Mouse (Mus musculus): Measurements from ENCODE around the gene Ipo4.

The Ipo4 gene

GRCm38 (mm10) chr14:55589771-55590448 lies 45.8 kb downstream of the Ipo4 start:
- DNase-seq = no peak

- DNase-seq = no peak
These were observed 46.5 kb downstream of the Ipo4 start for GRCm38 (mm10) chr14:55589271-55589670.

GRCm38 (mm10) chr14:55586149-55586548 lies 49.6 kb downstream of the Ipo4 start:
- DNase-seq = no peak

- no peak for DNase-seq
These were observed 50.2 kb downstream of the Ipo4 start for GRCm38 (mm10) chr14:55585566-55585960.

- peak; percentile 84 to 93 for DNase-seq
These were observed 50.8 kb downstream of the Ipo4 start, which contains the start of gene Emc9 for GRCm38 (mm10) chr14:55584702-55585565. Emc9 (minus strand) TSS chr14:55585302.

- no peak for DNase-seq
These were observed 51.5 kb downstream of the Ipo4 start for GRCm38 (mm10) chr14:55584303-55584701.

- DNase-seq = no peak
These were observed 53.6 kb downstream of the Ipo4 start for GRCm38 (mm10) chr14:55581981-55582681.

- no peak for DNase-seq
These were observed 55.0 kb downstream of the Ipo4 start for GRCm38 (mm10) chr14:55580731-55581130.

GRCm38 (mm10) chr14:55579511-55580496 lies 56.0 kb downstream of the Ipo4 start:
- no peak for DNase-seq

GRCm38 (mm10) chr14:55578668-55579269 lies 57.0 kb downstream of the Ipo4 start:
- DNase-seq = peak; percentile 86 to 90

GRCm38 (mm10) chr14:55577871-55578667 lies 57.7 kb downstream of the Ipo4 start, which contains the start of gene Psme1:
Psme1 (plus strand) TSS chr14:55578123.
- peak; percentile 81 to 93 for DNase-seq

- DNase-seq = peak; percentile 36 to 71
These were observed 59.4 kb downstream of the Ipo4 start for GRCm38 (mm10) chr14:55576376-55576775.

- DNase-seq = peak; percentile 48 to 83
These were observed 60.0 kb downstream of the Ipo4 start for GRCm38 (mm10) chr14:55575711-55576110.

Measured in kidney, postnatal 25 days (tissue).